16 mouse cellular contexts compared by ENCODE assay signal in genomic region chr1:134801758-134802157, GRCm38 (mm10).
DNase-seq lines count a peak whose midpoint lies in the region; ATAC-seq and TF ChIP-seq lines count a peak whose summit lies in the region.
"Had no signal": no experiment of that assay in that cellular context is flagged by ENCODE, and none has a peak within 500 bp of the region (broad histone marks: within the 10 kb centered on the region; RNA-seq: fewer than 3 reads in every experiment).

No protein-coding gene starts in this region.

- intact Hi-C loops in heart, postnatal 25 days (cut with DNase I), result loop anchor here (2.0 kb wide), 1 partner anchor 29 kb away; no protein-coding TSS in a partner anchor

- peaks cover 21% of the 10 kb centered on the region for H3K36me3 ChIP-seq in heart, embryonic 12.5 days
- H3K36me3 ChIP-seq: liver, embryonic 13.5 days had no signal

- H3K4me2 ChIP-seq in heart, embryonic 12.5 days, result peak overlapping the region; percentile 59
- H3K4me2 ChIP-seq: liver, embryonic 13.5 days; midbrain, embryonic 13.5 days had no signal

- peaks cover 46% of the 10 kb centered on the region for H3K4me1 ChIP-seq in heart, embryonic 12.5 days (replicated peaks)
- peaks cover 12% of the 10 kb centered on the region for H3K4me1 ChIP-seq in lung, adult 2 months (ENCODE audit: control insufficient read depth, insufficient read depth, low read length)
- H3K4me1 ChIP-seq in embryonic fibroblast, embryonic 13.5 days (ENCODE audit: control insufficient read depth, insufficient read depth, low read length), result peaks cover 11% of the 10 kb centered on the region

- peaks cover 8% of the 10 kb centered on the region for H3K9me3 ChIP-seq in heart, embryonic 12.5 days (replicated peaks)
- H3K9me3 ChIP-seq: liver, embryonic 13.5 days; midbrain, embryonic 13.5 days had no signal

- 90% methylated on average over 7 of the region's 7 CpGs for WGBS in heart, embryonic 12.5 days
- 67% methylated on average over 7 of the region's 7 CpGs for WGBS in lung, adult 2 months

- no peak for DNase-seq in heart, postnatal 25 days (ENCODE audit: low spot score)
- no peak for DNase-seq in lung, adult 2 months
- DNase-seq in lung, postnatal 4 days, result no peak
- peak; percentile 23 for DNase-seq in lung, postnatal 36 days
- no peak for DNase-seq in urinary bladder, postnatal 10 days (ENCODE audit: low spot score)
- DNase-seq in urinary bladder, postnatal 4 days (ENCODE audit: low spot score in 2 of 2), result no peak
- DNase-seq: cerebellum, postnatal 36 days; kidney, adult 8-10 months; liver, embryonic 13.5 days; retina, postnatal 1 day; thymus, postnatal 4 days had no signal

- H3K4me3 ChIP-seq in heart, embryonic 12.5 days, result peak overlapping the region; percentile 27; the same call in 1 of the 2 replicates
- H3K4me3 ChIP-seq in lung, adult 2 months (replicated peaks; ENCODE audit: extremely low read depth, low read depth, low read length), result peak overlapping the region; percentile 47
- peak overlapping the region; percentile 13 for H3K4me3 ChIP-seq in embryonic fibroblast, embryonic 13.5 days (ENCODE audit: insufficient read depth, low read length)
- H3K4me3 ChIP-seq: erythroblast, embryonic 14.5 days; hindbrain, embryonic 10.5 days; liver, embryonic 13.5 days; midbrain, embryonic 13.5 days had no signal

- H3K27me3 ChIP-seq in heart, embryonic 12.5 days (replicated peaks), result no peaks in the 10 kb centered on the region
- H3K27me3 ChIP-seq: liver, embryonic 13.5 days; midbrain, embryonic 13.5 days had no signal

- peak; percentile 2; the same call in 1 of the 2 replicates for TF ChIP-seq POLR2A in lung, adult 2 months (IDR thresholded peaks at IDR 0.05; ENCODE audit: borderline replicate concordance, extremely low read depth, low read depth, low read length)
- no peak for TF ChIP-seq POLR2A in embryonic fibroblast, embryonic 13.5 days (IDR thresholded peaks at IDR 0.05; ENCODE audit: low read depth, low read length)

- H3K27ac ChIP-seq in heart, embryonic 12.5 days (ENCODE audit: poor library complexity, severe bottlenecking), result peak overlapping the region; percentile 21; the same call in 1 of the 2 replicates
- peak overlapping the region; percentile 79; the same call in 1 of the 2 replicates for H3K27ac ChIP-seq in embryonic fibroblast, embryonic 13.5 days (ENCODE audit: insufficient read depth, low read length)
- H3K27ac ChIP-seq: hindbrain, embryonic 10.5 days; liver, embryonic 13.5 days; midbrain, embryonic 13.5 days had no signal

- no peak for ATAC-seq in heart, embryonic 12.5 days (ENCODE audit: insufficient number of reproducible peaks, low FRiP score)
- ATAC-seq: midbrain, embryonic 13.5 days had no signal

- TF ChIP-seq CTCF in lung, adult 2 months (IDR thresholded peaks at IDR 0.05; ENCODE audit: insufficient read depth, low read length), result no peak
- no peak for TF ChIP-seq CTCF in embryonic fibroblast, embryonic 13.5 days (IDR thresholded peaks at IDR 0.05; ENCODE audit: borderline replicate concordance, insufficient read depth, low read length)

- H3K9ac ChIP-seq in heart, embryonic 12.5 days, result 0 out of 2 replicates have a peak overlapping the region, but pooled peaks have one; percentile 39
- H3K9ac ChIP-seq: liver, embryonic 13.5 days; midbrain, embryonic 13.5 days had no signal
